Mouse (Mus musculus): Measurements from ENCODE around the gene Rab5b. TPM values are rescaled to one million over a fixed set of nuclear protein-coding genes. Genes with fewer than 3 reads are reported as not detected.

The Rab5b gene
- polyA plus RNA-seq, 1 experiment from 2014 or later = 79.1 TPM

- ATAC-seq (replicated peaks; ENCODE audit: low FRiP score) = no peak
- Histone ChIP-seq H3K4me3 (ENCODE audit: low read depth, low read length) (no peak overlapping the region), H3K27me3 (ENCODE audit: control insufficient read depth, insufficient read depth, low read length) (no peaks in the 10 kb centered on the region), H3K27ac (ENCODE audit: low read depth, low read length) (no peak overlapping the region), H3K36me3 (ENCODE audit: control insufficient read depth, insufficient read depth, low read length) (no peaks in the 10 kb centered on the region), H3K9me3 (ENCODE audit: control insufficient read depth, low read length) (no peaks in the 10 kb centered on the region), H3K4me2 (ENCODE audit: low read depth, low read length, severe bottlenecking) (no peak overlapping the region), H3K4me1 (replicated peaks; ENCODE audit: control insufficient read depth, insufficient read depth, low read length) (no peaks in the 10 kb centered on the region), H3K9ac (ENCODE audit: low read length) (no peak overlapping the region)
- DNase-seq (ENCODE audit: low spot score) = no peak
- 47% methylated on average over 9 of the region's 9 CpGs for WGBS
Observed at GRCm38 (mm10) chr10:128659490-128659889, 36.6 kb downstream of the Rab5b start.

- ATAC-seq (replicated peaks; ENCODE audit: low FRiP score) (no peak), DNase-seq (ENCODE audit: low spot score) (no peak)
- no peaks in the 10 kb centered on the region for H3K27me3 ChIP-seq (ENCODE audit: control insufficient read depth, insufficient read depth, low read length)
- no peak overlapping the region for H3K4me2 ChIP-seq (ENCODE audit: low read depth, low read length, severe bottlenecking)
- no peak overlapping the region for H3K27ac ChIP-seq (ENCODE audit: low read depth, low read length)
- no peak overlapping the region for H3K9ac ChIP-seq (ENCODE audit: low read length)
- no peaks in the 10 kb centered on the region for H3K4me1 ChIP-seq (replicated peaks; ENCODE audit: control insufficient read depth, insufficient read depth, low read length)
- no peaks in the 10 kb centered on the region for H3K9me3 ChIP-seq (ENCODE audit: control insufficient read depth, low read length)
- WGBS = 61% methylated on average over 9 of the region's 9 CpGs
- H3K4me3 ChIP-seq (ENCODE audit: low read depth, low read length) = no peak overlapping the region
- H3K36me3 ChIP-seq (ENCODE audit: control insufficient read depth, insufficient read depth, low read length) = no peaks in the 10 kb centered on the region
Observed at GRCm38 (mm10) chr10:128657844-128658243, 38.2 kb downstream of the Rab5b start.

GRCm38 (mm10) chr10:128656731-128657130 is 39.3 kb downstream of the Rab5b start:
- no peak overlapping the region for H3K9ac ChIP-seq (ENCODE audit: low read length)
- no peaks in the 10 kb centered on the region for H3K27me3 ChIP-seq (ENCODE audit: control insufficient read depth, insufficient read depth, low read length)
- H3K9me3 ChIP-seq (ENCODE audit: control insufficient read depth, low read length) = no peaks in the 10 kb centered on the region
- ATAC-seq (replicated peaks; ENCODE audit: low FRiP score) (no peak), DNase-seq (ENCODE audit: low spot score) (no peak)
- 86% methylated on average over 1 of the region's 1 CpGs for WGBS
- H3K4me3 ChIP-seq (ENCODE audit: low read depth, low read length) = no peak overlapping the region
- H3K27ac ChIP-seq (ENCODE audit: low read depth, low read length) = no peak overlapping the region
- no peak overlapping the region for H3K4me2 ChIP-seq (ENCODE audit: low read depth, low read length, severe bottlenecking)
- no peaks in the 10 kb centered on the region for H3K4me1 ChIP-seq (replicated peaks; ENCODE audit: control insufficient read depth, insufficient read depth, low read length)
- no peaks in the 10 kb centered on the region for H3K36me3 ChIP-seq (ENCODE audit: control insufficient read depth, insufficient read depth, low read length)

- Histone ChIP-seq H3K9me3 (ENCODE audit: control insufficient read depth, low read length) (no peaks in the 10 kb centered on the region), H3K36me3 (ENCODE audit: control insufficient read depth, insufficient read depth, low read length) (no peaks in the 10 kb centered on the region), H3K27me3 (ENCODE audit: control insufficient read depth, insufficient read depth, low read length) (no peaks in the 10 kb centered on the region), H3K27ac (ENCODE audit: low read depth, low read length) (no peak overlapping the region), H3K4me3 (ENCODE audit: low read depth, low read length) (no peak overlapping the region), H3K4me2 (ENCODE audit: low read depth, low read length, severe bottlenecking) (no peak overlapping the region), H3K4me1 (replicated peaks; ENCODE audit: control insufficient read depth, insufficient read depth, low read length) (no peaks in the 10 kb centered on the region), H3K9ac (ENCODE audit: low read length) (no peak overlapping the region)
- DNase-seq (ENCODE audit: low spot score) (no peak), ATAC-seq (replicated peaks; ENCODE audit: low FRiP score) (no peak)
- WGBS = 88% methylated on average over 3 of the region's 3 CpGs
Observed at GRCm38 (mm10) chr10:128655254-128655653, 40.8 kb downstream of the Rab5b start.

- H3K27ac ChIP-seq (ENCODE audit: low read depth, low read length) = no peak overlapping the region
- ATAC-seq (replicated peaks; ENCODE audit: low FRiP score) = no peak
- no peak overlapping the region for H3K4me2 ChIP-seq (ENCODE audit: low read depth, low read length, severe bottlenecking)
- no peaks in the 10 kb centered on the region for H3K9me3 ChIP-seq (ENCODE audit: control insufficient read depth, low read length)
- no peak overlapping the region for H3K4me3 ChIP-seq (ENCODE audit: low read depth, low read length)
- no peaks in the 10 kb centered on the region for H3K36me3 ChIP-seq (ENCODE audit: control insufficient read depth, insufficient read depth, low read length)
- WGBS = 75% methylated on average over 4 of the region's 4 CpGs
- no peaks in the 10 kb centered on the region for H3K27me3 ChIP-seq (ENCODE audit: control insufficient read depth, insufficient read depth, low read length)
- no peaks in the 10 kb centered on the region for H3K4me1 ChIP-seq (replicated peaks; ENCODE audit: control insufficient read depth, insufficient read depth, low read length)
- DNase-seq (ENCODE audit: low spot score) = no peak
- H3K9ac ChIP-seq (ENCODE audit: low read length) = no peak overlapping the region
Observed at GRCm38 (mm10) chr10:128653866-128654265, 42.2 kb downstream of the Rab5b start.

- DNase-seq (ENCODE audit: low spot score) = peak; percentile 78
- Histone ChIP-seq H3K27me3 (ENCODE audit: control insufficient read depth, insufficient read depth, low read length) (no peaks in the 10 kb centered on the region), H3K36me3 (ENCODE audit: control insufficient read depth, insufficient read depth, low read length) (no peaks in the 10 kb centered on the region), H3K9me3 (ENCODE audit: control insufficient read depth, low read length) (no peaks in the 10 kb centered on the region), H3K4me2 (ENCODE audit: low read depth, low read length, severe bottlenecking) (peak overlapping the region; percentile 74), H3K27ac (ENCODE audit: low read depth, low read length) (0 out of 2 replicates have a peak overlapping the region, but pooled peaks have one; percentile 7), H3K4me3 (ENCODE audit: low read depth, low read length) (peak overlapping the region; percentile 47), H3K4me1 (replicated peaks; ENCODE audit: control insufficient read depth, insufficient read depth, low read length) (peaks cover 10% of the 10 kb centered on the region; the same call in 1 of the 2 replicates), H3K9ac (ENCODE audit: low read length) (peak overlapping the region; percentile 41)
- 9% methylated on average over 11 of the region's 13 CpGs for WGBS
- peak; percentile 72 for ATAC-seq (replicated peaks; ENCODE audit: low FRiP score)
Observed at GRCm38 (mm10) chr10:128646139-128647089, 49.6 kb downstream of the Rab5b start.

GRCm38 (mm10) chr10:128645111-128646011 is 50.7 kb downstream of the Rab5b start, which contains the start of gene Ikzf4:
Ikzf4 (minus strand) TSS chr10:128645991.
- Histone ChIP-seq H3K4me2 (ENCODE audit: low read depth, low read length, severe bottlenecking) (peak within 1 kb of the TSS; percentile 74), H3K9me3 (ENCODE audit: control insufficient read depth, low read length) (no peaks in the 10 kb centered on the region), H3K4me1 (replicated peaks; ENCODE audit: control insufficient read depth, insufficient read depth, low read length) (peaks cover 10% of the 10 kb centered on the region; the same call in 1 of the 2 replicates), H3K27ac (ENCODE audit: low read depth, low read length) (peak within 1 kb of the TSS; percentile 62), H3K4me3 (ENCODE audit: low read depth, low read length) (peak within 1 kb of the TSS; percentile 47), H3K27me3 (ENCODE audit: control insufficient read depth, insufficient read depth, low read length) (no peaks in the 10 kb centered on the region), H3K9ac (ENCODE audit: low read length) (peak within 1 kb of the TSS; percentile 74), H3K36me3 (ENCODE audit: control insufficient read depth, insufficient read depth, low read length) (no peaks in the 10 kb centered on the region)
- DNase-seq (ENCODE audit: low spot score) = peak; percentile 80
- ATAC-seq (replicated peaks; ENCODE audit: low FRiP score) = peak; percentile 73
- WGBS = 4% methylated on average over 36 of the region's 36 CpGs

GRCm38 (mm10) chr10:128642749-128643148 is 53.3 kb downstream of the Rab5b start:
- no peak for ATAC-seq (replicated peaks; ENCODE audit: low FRiP score)
- WGBS = 86% methylated on average over 6 of the region's 6 CpGs
- Histone ChIP-seq H3K9ac (ENCODE audit: low read length) (no peak overlapping the region), H3K27ac (ENCODE audit: low read depth, low read length) (no peak overlapping the region), H3K36me3 (ENCODE audit: control insufficient read depth, insufficient read depth, low read length) (no peaks in the 10 kb centered on the region; the same call in 1 of the 2 replicates), H3K4me1 (replicated peaks; ENCODE audit: control insufficient read depth, insufficient read depth, low read length) (peaks cover 10% of the 10 kb centered on the region; the same call in 1 of the 2 replicates), H3K4me3 (ENCODE audit: low read depth, low read length) (no peak overlapping the region), H3K9me3 (ENCODE audit: control insufficient read depth, low read length) (no peaks in the 10 kb centered on the region), H3K4me2 (ENCODE audit: low read depth, low read length, severe bottlenecking) (no peak overlapping the region), H3K27me3 (ENCODE audit: control insufficient read depth, insufficient read depth, low read length) (no peaks in the 10 kb centered on the region)
- DNase-seq (ENCODE audit: low spot score) = no peak
